Mouse (Mus musculus) left cerebral cortex, postnatal 4 days (tissue): ENCODE results near the gene Serpinf2. TPM values are rescaled to one million over a fixed set of nuclear protein-coding genes. Genes with fewer than 3 reads are reported as not detected.

Source experiments
- DNase-seq: peaks from one replicate; pipeline ENCODE4 v3.0.0-alpha.2; 2022
- intact Hi-C: fragments of 180-260 bp; cut with DNase I; formaldehyde crosslinking; loops from one replicate; pipeline ENCODE4 v1.15.1; 2025
- total RNA-seq, 2 experiments: library from RNA; stranded (reverse); gene quantifications; 2 replicates each; pipeline ENCODE4 v1.2.3; 2021

The Serpinf2 gene
- under 1 TPM in 1 of 2 experiments, not detected in 1; 0.26 TPM for total RNA-seq

GRCm38 (mm10) chr11:75439363-75439762 is at the start of gene Serpinf2:
TSS of gene Serpinf2 (minus strand) at chr11:75439591.
- no peak for DNase-seq
- intact Hi-C loops: no loop called here

- intact Hi-C loops: no loop called here
- DNase-seq: no peak
These were observed 48.1 kb upstream of the Serpinf2 start for GRCm38 (mm10) chr11:75487496-75487895.

- intact Hi-C loops: no loop called here
These were observed 47.4 kb upstream of the Serpinf2 start, which contains the start of gene Prpf8 for GRCm38 (mm10) chr11:75486601-75487285. TSS of gene Prpf8 (plus strand) at chr11:75486816.

GRCm38 (mm10) chr11:75486192-75486591 is 46.8 kb upstream of the Serpinf2 start:
- intact Hi-C loops: no loop called here
- DNase-seq: no peak

More at GRCm38 (mm10) chr11:75486601-75487285, 47.4 kb upstream of the Serpinf2 start, which contains the start of gene Prpf8:
- DNase-seq: peak; percentile 96

DNA sequence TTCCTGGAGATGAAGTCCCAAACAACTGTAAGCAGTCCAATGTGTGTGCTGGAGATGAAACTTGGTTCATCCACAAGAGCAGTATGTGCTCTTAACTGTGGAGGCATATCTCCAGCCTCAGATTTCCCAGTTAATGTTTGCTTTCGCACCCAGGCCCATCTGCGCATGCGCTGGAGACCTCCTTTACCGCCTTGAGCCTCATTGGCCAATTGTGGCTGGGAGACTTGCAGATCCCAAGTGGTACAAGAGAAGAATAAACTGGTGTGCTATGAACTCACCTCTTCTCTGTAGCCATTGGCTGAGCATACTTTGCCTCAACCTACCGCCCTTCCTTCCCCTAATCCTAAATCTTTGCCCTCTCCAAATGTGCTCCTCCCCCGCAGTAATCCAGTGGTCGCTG is 34.0 kb upstream of the Serpinf2 start:
- intact Hi-C loops: no loop called here
- DNase-seq: no peak

GRCm38 (mm10) chr11:75472469-75473081 is 33.2 kb upstream of the Serpinf2 start:
- no peak for DNase-seq
- intact Hi-C loops: no loop called here

DNA sequence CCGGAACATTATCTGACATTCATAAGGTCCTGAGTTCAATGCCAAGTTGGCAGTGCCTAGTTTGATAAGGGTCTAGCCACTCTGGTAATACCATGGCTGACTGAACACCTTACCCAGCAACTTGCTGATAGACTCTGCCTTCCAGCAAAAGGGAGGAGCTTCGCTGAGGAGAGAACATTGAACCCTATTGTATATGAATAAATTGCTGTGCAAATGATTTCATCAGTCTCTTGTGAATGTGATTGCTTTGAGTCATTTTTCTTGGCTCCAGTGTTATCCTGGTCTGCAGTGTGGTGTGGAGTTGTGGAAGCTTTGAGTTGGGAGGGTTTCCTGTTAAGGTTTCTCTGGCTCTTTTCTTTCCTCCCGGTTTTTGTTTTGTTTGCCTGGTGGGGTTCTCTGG is 31.3 kb upstream of the Serpinf2 start:
- intact Hi-C loops: no loop called here
- DNase-seq: no peak

GRCm38 (mm10) chr11:75469261-75469660 is 29.9 kb upstream of the Serpinf2 start:
- intact Hi-C loops: no loop called here

DNA sequence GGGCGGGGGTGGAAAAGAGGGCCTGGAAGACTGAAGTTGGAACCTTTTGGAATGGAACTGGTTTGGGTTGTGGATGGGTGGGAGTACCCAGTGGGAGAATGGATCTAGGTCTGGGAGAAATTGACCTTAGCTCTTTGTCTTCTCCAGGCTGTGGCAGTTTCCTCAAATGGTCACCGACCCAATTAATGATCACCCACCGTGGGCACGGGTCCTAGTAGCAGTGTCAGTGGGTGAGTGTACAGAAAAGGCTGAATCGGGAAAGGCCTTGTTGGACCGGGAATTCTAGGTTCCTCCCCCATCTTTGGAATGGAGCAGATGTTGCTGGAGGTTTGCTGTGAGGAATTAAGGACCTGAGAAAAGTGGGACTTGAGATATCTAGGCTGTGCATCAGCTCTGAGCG is 29.0 kb upstream of the Serpinf2 start:
- no peak for DNase-seq

More at GRCm38 (mm10) chr11:75469261-75469660, 29.9 kb upstream of the Serpinf2 start:
- no peak for DNase-seq

GRCm38 (mm10) chr11:75467512-75468215 is 28.3 kb upstream of the Serpinf2 start:
- intact Hi-C loops: no loop called here
- DNase-seq: no peak

More for the DNA sequence above, 29.0 kb upstream of the Serpinf2 start:
- intact Hi-C loops: no loop called here

- DNase-seq: no peak
- intact Hi-C loops: no loop called here
These were observed 27.5 kb upstream of the Serpinf2 start for GRCm38 (mm10) chr11:75466731-75467505.

DNA sequence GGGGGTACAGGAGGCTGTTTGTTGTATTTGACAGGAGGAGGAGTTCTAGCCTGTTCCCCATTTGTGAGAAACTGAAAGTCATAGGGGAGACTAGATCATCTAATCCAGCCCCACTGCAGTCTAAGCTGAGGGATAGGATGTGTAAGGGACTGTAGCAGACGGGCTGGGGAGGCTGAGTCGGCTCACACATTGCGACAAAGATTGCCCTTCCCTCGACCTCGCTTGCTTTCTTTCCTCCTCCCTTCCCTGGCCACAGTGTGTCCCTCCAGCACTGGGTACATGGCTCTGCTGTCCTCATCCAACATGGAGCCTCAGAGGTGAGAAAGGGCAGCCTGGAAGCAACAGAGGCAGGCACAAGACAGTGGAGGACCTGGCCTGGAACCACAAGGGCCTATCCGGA is 25.7 kb upstream of the Serpinf2 start:
- no peak for DNase-seq
- intact Hi-C loops: no loop called here

- DNase-seq: no peak
- intact Hi-C loops: no loop called here
These were observed 25.0 kb upstream of the Serpinf2 start for GRCm38 (mm10) chr11:75464417-75464816.

GRCm38 (mm10) chr11:75463624-75464023 is 24.2 kb upstream of the Serpinf2 start:
- DNase-seq: no peak
- intact Hi-C loops: no loop called here

- intact Hi-C loops: no loop called here
- peak; percentile 61 for DNase-seq
These were observed 23.5 kb upstream of the Serpinf2 start for GRCm38 (mm10) chr11:75462865-75463336.

DNA sequence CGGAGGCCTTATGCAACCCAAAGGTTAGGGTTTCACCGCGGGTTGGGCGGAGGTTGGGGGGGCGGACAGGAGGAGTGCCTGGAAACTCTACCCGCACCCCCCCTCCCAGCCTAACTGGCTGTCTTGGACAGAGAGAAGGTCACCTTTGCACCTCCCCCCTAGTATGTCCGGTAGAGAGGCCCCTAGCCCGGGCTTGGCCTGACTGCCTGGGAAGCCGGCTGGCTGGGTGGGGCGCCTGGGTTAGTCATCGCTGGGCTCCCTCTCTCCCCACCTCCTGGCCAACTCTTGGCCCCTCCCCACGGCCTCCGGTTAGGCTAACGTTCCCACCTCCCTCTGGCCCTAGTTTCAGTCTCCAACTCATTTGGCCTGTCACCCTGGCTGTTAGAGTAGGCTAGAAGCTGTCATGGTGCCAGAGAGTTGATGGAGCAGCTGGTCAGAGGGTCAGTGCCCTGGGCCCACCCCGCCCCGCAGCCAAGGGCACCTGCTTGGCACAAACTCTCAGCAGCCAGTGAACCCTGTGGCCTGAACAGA is 22.9 kb upstream of the Serpinf2 start:
- intact Hi-C loops: no loop called here

DNA sequence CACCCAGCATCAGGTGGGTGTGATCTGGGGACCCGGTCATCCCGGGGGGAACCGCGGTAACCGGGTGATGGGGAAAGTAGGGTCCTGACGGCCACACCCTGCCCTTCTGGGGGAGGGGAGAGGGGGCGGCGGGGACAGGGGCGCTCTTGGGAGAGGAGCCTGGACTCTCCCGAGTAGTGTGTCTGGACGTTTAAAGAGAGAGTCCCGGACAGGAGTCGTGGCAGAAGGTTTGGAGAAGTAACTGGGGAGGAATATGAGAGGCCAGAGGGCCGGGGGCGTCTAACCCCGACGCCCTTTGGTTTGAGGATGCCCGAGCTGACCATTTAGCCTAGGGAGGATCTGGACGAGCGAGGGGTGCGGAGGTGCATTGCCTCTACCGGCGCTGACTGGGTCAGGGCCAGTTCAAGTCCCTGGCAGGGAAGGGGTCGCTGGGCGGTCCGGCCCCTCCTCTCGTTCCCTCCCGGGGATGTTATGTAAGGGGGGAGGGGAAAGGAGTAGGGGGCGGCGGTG is 22.4 kb upstream of the Serpinf2 start:
- intact Hi-C loops: no loop called here
- no peak for DNase-seq

More for the DNA sequence above, 22.9 kb upstream of the Serpinf2 start:
- peak; percentile 34 for DNase-seq

- peak; percentile 100 for DNase-seq
- intact Hi-C loops: no loop called here
These were observed 21.7 kb upstream of the Serpinf2 start, which contains the start of gene Tlcd2 for GRCm38 (mm10) chr11:75460844-75461742. TSS of gene Tlcd2 (plus strand) at chr11:75461715.
